Mouse (Mus musculus): ENCODE results near the gene Cdc42. TPM values are rescaled to one million over a fixed set of nuclear protein-coding genes. Genes with fewer than 3 reads are reported as not detected.

Cdc42 gene
- 100 to 1,000 TPM; 156 to 160 TPM for total RNA-seq (2021)

DNA sequence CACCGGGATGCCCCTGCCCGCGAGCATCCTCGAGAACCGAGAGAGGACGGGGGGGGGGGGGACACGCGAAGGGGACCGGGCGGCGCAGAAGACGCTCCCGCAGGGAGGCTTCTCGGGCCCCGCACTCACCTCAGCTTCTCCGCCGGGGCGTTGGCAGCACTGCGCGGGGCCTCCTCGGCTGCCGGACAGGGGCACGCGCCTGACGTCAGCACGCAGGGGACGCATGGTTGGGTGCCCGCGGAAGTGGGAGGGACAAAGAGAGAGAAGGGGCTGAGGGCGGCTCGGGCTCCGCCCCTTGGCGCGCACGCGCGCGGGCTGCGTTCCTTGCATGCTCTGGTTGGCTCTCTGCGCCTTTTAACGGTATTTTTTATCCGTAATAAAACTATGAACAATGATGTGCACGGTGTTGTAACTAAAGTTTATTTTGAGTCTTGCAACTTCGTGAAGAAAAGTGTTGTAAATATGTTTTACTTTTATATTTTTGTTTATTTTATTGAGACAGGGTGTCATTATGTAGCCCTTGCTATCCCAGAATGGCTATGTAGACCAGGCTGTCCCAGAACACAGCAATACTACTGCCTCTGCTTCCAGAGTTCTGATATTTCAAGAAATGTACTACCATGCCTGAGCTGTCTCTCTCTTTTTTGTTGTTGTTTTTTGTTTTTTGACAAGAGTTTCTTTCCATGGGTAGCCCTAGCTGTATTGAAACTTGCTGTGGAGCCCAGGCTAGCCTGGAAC lies at the start of gene Cdc42:
Cdc42 (minus strand) TSS at position 204 of the 738 bp plus-strand sequence.
- intact Hi-C loops (cut with DNase I), result no loop called here
- peak; percentile 99 for DNase-seq

DNA sequence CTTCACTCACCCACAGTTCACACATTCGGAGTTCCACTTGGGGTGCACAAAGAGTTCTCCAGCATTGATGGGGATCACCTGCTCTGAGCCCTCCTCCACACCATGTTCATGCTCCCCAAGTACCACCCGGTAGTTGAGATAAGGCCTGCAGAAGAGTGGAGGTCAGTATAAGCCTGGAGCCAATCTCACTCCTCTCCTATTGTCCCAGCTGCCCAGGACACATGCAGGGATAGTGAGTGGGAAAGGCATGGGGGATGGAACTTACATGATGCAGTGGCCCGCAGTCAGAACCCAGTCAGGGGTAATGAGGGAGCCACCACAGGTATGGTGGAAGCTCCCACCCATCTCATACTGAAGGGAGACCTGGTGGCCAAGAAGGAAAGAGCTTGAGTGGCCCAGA lies 48.1 kb upstream of the Cdc42 start:
- DNase-seq, result no peak
- intact Hi-C loops (cut with DNase I), result no loop called here

DNA sequence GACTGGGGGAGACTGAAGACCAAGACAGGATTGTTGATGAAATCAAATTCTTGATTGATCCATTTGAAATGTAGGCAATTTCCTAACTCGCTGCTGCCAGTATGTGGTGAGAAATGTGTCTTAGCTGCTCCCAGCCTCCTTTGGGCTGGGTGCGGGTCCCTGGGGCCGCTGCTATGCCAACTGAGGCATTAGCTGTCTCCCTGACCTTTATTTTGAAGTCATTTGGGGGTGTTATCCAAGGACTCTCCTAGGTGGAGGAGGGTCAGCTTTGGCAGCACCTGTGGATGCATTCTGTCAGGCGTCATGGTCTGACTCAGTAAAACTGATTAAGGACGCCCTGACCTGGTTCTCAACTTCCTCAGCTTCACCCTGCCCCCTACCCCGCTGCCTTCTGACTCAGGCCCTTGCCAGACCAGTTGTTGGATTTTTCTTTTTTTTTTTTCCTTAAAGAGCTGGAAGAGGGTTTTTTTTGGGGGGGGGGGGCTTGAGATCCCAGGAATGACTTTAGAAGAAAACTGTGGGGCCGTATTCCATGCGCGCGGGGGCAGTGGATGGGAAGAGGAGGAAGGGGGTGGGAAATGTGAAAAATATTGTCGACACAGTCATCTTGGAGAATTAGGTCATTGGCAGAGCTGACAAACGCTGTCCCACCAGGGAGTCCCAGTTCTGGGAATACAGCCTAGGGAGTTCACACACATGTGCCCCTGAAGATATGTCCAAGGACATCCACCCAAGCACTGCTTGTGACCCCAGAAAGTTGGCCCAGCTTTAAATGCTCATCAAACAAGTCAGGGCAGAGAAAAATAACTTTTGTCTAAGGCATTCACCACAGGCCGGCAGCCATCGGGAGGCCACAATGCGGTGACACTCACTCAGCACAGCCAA lies 39.4 kb upstream of the Cdc42 start:
- intact Hi-C loops (cut with DNase I), result loop anchor here (10.0 kb wide), 2 partner anchors 232 to 322 kb away; no protein-coding TSS in a partner anchor

DNA sequence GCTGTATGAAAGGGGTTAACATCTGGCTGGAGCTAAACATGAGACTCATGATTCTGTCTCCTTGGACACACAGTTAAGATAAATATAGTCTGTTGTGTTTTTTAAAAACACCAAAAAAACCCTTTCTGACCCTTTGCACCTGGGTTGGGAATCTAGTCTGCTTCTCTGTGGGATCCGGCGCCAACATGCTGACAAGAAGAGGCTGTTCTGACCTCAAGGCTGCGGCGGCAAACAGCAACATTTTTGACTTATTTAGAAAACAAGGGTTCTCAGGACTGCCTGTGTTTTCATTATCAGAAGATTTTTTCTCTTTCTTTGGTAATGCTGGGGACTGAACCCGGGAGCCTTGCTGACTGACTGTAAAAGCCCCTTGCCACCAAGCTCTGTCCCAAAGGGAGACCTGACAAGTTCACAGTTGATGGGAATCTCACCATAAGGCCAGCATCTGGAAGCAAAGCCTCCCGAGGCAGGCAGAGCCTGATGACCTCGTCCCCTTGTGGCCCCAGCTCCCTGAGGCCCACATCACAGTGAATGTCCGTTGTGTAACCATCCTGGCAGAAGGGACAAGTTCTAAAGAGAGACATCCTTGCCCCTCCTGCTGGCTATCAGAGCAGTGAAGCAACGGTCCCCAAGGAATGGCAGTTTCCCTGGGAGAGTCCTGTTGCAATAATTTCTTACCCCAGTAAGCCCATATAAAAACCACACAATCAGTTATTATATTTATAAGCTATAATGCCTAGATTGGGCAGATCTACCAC lies 36.0 kb upstream of the Cdc42 start:
- intact Hi-C loops (cut with DNase I), result loop anchor here (5.0 to 10.0 kb wide), 3 partner anchors 81 to 319 kb away; no protein-coding TSS in a partner anchor
- DNase-seq, result peak; percentile 38 to 56

More for the DNA sequence above, 39.4 kb upstream of the Cdc42 start:
- peak; percentile 42 to 56 for DNase-seq

DNA sequence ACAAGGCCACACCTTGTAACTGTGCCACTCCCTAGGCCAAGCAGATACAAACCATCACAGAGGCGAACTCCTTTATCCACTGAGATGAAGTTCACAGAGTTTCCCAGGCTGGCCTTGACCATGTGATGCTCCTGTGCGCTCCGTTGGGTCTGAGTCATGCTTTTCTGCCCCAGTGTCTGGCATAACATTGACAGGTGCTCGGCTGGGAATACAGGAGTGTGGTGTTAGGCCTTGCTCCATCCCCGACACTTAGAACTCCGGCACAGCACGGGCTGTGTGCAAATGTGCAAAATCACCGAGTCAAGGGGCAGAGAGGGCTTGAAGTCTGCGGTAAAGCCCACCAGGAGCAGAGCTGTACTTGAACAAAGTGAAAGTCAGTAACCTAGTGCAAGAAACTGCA lies 35.4 kb upstream of the Cdc42 start:
- intact Hi-C loops (cut with DNase I), result loop anchor here (5.0 to 10.0 kb wide), 3 partner anchors 81 to 318 kb away; no protein-coding TSS in a partner anchor
- no peak for DNase-seq

DNA sequence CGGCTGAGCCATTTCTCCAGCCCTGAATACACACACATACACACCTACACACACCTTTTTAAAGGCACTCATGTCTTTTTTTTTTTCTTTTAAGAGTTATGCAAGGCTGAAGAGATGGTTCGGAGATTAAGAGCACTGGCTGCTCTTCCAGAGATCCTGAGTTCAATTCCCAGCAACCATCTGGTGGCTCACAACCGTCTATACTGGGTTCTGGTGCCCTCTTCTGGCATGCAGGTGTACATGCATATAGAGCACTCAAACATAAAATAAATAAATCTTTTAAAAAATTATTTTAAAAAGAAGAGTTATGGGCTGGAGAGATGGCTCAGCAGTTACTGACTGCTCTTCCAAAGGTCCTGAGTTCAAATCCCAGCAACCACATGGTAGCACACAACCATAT lies 33.8 kb upstream of the Cdc42 start:
- no peak for DNase-seq
- intact Hi-C loops (cut with DNase I), result loop anchor here (5.0 to 10.0 kb wide), 3 partner anchors 79 to 316 kb away; no protein-coding TSS in a partner anchor

DNA sequence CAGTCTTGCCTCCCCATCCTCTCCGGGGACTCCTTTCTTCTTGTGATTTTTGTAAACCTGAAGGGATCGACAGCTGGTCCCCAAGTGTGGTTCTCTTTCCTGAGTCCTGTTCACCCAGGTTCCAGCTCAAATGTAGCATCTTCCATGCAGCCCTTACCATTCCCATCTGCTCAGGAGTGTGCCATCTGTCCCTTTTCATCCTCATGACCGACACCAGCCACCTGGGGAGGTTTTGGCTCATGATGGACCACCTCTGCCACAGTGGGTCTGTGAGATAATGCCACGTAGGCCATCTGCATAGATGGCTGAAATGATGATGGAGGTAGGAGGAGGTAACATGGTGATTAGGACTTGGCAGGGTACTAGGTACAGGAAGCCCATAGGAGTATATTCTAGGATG lies 32.7 kb upstream of the Cdc42 start:
- no peak for DNase-seq
- intact Hi-C loops (cut with DNase I), result loop anchor here (5.0 to 10.0 kb wide), 3 partner anchors 78 to 315 kb away; no protein-coding TSS in a partner anchor

DNA sequence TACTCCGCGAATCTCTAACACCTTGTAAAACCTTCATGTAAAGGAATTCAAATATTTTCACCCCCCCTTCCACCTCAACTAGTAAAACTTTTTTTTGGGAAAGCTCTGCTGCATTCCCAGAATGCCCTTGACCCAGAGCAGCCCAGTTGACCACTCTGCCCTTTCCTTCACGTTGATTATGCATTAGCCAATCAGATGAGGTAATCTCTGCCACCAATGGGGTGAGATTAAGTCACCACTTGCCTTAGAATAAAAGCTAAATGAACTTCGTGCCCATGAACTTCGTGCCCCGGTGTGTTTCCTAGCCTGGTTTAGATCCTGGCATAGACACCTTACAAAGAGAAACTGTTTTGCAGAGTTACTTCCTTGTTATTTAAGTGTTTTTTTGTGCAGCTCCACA lies 31.5 kb upstream of the Cdc42 start:
- no peak for DNase-seq
- intact Hi-C loops (cut with DNase I), result no loop called here

DNA sequence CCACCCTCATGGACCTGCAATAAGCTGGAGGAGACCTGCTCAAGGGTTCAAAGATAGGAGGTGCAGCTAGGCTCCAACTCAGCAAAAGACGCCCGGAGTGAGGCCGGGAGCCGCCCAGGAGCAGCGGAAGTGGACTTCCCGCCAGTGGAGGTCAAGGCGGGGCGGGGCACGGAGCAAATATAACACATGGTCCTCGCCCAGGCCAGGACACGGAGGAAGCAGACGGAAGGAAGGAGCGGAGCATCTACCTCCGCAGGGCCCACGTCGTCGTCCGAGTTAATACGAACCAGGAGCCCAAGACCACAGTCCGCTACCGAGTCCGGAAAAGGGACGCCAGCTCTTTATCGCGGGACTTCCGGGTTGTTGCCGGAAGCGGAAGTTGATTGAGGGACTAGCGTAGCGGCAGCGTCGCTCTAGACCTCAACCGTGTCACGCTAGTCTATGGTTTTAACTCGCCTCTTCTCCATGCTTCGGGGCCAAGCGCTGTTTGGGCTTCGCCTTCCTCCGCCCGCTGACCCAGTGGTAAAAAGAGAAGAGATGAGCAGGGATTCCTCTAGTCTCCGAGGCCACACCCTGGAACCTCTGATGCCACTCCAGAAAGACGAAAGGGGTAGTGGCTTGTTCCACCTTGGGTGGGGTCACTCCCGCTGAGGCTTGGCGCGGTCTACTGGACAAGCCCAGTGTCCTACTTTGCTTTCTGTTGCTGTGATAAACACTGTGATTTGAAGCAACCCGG lies 30.7 kb upstream of the Cdc42 start:
- peak; percentile 84 to 93 for DNase-seq
- intact Hi-C loops (cut with DNase I), result no loop called here

DNA sequence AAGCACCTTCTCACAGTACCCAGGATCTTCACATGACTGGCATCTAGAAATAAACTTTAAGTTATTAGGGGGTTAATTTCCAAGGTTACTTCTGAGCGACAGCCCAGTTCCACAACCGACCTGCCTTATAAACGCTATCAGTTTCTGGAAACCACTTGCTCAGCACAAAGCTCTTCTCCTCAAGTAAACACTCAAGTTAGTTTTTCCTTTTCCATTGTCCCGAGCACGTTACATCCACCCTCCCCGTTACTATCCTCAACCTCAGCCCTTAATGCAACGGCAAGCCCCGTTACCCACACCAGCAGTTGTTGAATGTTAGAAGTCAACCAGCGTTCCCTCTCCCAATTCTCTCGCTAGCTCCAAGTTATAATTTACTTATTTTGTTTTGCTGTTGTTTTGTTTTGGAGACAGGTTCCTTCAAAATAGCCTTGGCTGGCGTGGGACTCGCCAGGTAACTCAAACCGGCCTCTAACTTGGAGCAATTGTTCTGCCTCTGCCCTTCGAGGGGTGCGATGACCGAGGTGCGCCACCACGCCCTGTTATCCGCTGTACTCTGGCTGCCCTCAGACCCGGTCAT lies 30.1 kb upstream of the Cdc42 start:
- intact Hi-C loops (cut with DNase I), result no loop called here
- no peak for DNase-seq

DNA sequence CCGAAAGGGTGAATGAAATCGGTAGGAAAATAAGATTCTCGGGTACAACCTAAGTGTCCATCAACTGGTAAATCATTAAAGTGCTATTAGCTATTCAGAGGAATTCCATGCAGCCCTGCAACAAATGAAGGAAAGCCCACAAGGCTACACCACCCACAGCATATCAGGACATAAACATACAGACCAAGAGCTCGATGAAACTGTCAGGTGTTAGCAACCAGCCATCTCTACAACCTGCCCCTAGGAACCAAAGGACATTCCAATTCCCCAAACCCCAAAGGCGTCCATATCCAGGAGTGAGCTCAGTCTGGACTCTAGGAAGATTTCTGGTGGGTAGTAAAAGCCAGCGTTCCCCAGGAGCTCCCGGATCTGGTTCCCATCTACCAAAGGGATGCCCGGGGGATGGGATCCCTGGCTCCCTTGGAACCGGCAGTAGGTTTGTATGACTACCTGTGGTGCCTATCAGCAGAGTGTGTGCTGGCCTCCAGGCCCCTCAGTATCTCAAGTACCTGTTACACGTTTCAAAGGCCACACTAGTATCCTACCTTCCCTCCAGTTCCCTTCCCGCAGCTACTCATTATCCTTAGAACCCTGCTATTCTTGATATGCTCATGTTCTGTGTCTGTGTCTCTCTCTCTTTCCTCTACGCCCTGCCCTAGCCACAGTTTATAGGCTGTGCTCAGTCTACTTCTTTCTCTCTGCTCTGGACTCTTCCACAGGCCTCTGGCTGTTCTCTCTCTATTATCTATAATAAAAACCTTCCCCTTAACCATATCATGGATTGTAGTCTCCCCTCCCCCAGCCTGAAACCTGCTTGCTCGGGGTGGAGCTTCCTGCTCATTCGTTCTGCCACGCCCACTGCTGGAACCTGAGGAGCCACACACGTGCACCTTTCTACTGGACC lies 23.4 kb upstream of the Cdc42 start:
- no peak for DNase-seq
- intact Hi-C loops (cut with DNase I), result no loop called here

DNA sequence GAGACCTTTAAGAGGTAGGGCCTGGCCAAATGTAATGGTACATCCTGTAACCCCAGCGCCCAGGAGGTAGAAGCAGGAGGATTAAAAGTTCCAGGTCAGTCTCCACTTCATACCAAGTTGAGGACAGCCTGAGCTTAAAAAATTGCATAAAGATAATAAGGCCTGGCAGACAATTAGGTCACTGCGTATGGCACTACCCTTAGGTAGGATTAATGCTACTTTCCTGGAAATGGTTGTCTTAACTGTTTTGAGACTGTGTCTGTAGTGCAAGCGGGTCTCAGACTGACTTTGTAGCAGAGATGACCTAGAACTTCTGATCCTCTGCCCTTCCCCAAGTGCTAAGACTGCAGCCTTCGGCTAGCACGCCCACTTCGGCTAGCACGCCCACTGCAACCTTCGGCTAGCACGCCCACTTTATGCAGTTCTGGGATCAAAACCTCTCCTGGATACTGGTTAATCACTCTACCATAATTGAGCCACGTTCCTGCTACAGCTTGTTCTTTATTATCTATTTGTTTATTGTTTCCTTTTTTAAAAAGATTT lies 22.3 kb upstream of the Cdc42 start:
- DNase-seq, result no peak
- intact Hi-C loops (cut with DNase I), result no loop called here

DNA sequence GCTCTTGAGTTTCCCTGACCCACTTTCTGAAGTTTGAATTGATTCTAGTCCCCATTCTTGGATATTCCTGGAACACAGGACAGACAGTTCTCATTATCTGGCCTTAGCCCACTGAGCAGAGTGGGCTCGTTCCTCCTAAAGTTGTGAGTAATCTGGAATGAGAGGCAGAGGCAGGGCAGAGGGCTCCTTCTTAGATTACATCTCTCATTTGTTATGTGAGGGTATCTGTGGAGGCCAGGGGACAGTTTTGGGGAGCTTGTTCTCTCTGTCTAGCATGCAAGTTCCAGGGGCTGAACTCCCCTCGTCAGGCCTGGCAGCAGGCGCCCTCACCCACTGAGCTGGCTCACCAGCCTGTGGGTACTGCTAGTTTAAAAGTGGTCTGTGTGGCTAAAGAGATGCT lies 21.6 kb upstream of the Cdc42 start:
- DNase-seq, result no peak
- intact Hi-C loops (cut with DNase I), result no loop called here

DNA sequence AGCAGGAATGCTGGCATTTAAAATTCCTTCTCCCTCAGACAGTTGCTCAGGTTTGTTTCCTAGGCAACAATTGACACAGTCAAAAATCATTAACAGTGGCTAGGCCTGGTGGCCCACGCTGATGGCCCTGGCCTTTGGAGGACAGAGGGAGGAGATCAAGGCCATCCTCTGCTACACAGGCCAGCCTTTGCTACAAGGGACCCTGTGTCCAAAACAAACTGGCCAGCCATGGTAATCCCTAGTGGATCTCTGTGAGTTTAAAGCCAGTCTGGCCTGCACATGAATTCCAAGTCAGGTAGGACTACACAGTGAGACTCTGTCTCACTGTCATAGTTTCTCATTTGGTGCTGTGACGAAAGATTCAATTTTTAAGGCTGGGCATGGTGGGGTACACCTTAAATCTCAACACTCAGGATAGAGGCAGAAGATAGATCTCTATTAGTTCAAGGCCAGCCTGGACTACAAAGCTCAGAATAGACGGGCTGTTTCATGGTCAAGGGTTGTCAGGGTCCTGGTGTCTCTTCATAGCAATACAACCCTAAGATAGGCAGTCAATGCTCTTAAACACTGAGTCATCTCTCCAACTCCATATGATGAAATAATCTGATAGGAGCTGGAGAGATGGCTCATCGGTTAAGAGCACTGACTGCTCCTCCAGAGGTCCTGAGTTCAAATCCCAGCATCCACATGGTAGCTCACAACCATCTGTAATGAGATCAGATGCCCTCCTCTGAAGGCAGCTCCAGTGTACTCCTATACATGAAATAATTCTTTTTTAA lies 20.2 kb upstream of the Cdc42 start:
- no peak for DNase-seq
- intact Hi-C loops (cut with DNase I), result no loop called here

DNA sequence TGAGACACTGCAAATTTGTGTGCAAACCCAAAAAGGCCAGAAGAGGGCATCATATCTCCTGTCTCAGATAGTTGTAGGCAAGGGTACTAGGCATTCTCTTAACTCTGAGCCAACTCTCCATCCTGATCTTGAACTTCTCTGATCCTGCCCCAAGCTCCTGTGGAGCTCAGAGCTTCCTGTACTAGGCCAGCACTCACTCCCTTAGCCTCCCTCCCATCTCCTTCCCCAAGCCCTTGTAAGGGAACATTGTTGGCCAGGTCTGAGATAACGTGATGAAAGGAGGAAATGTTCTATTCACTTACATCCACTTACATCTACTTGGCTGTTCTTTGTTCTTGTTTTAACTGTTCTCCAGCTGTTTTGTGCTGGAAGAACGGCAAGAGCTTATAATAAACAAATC lies 19.3 kb upstream of the Cdc42 start:
- DNase-seq, result no peak
- intact Hi-C loops (cut with DNase I), result no loop called here

DNA sequence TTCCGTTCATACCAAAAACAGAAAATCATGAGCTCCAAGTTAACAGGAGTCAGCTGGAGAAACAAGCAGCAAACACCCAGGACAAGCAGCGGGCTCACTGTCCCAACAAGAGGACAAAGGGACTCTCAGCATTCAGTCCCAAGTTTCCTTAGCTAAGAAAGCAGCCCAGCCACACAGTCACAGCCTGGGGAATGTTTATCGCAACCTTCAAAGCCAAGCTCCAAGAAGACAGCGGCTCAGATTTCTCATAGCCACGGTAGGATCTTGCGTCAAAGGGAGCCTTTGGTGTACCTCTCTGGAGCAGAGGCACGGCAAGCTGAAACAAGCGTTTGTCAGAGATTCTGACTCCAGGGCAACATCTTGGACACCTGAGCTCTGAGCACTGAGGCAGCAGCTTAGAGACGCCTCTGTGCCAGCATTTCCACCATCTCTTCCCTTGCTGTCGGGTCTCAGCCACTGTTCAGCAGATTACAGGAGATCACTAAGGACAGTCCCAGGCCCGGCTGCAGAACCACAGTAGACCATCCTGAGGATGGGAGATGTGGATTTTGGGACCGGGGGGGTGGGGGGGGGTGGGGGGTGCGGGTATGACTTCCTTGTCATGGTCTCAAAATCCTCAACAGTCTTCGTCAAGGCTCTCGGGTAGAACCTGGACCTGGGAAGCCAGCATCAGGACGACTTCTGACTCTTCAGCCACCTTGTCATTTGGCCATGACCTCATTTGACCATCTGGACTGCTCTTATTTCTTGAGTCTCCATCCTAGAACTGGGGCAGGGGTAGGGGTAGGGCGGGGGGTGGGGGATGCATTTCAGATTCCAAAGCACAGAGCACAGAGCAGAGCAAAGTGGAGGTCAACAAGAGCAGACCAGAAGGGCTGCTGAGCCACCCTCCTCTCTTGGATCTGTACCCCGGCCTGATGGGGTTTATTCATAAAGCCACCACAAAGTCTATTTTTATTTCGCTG lies 18.1 kb upstream of the Cdc42 start:
- no peak for DNase-seq
- intact Hi-C loops (cut with DNase I), result no loop called here
